Mouse (Mus musculus) thymus, adult 18-20 months (tissue): Measurements from ENCODE around the gene Apba2.

ENCODE experiments used
- DNase-seq, 2 experiments: peaks; one replicate each; pipeline ENCODE4 v3.0.0; 2022; ENCODE audit warnings: mixed read lengths in 2 of 2

The Apba2 gene

DNA sequence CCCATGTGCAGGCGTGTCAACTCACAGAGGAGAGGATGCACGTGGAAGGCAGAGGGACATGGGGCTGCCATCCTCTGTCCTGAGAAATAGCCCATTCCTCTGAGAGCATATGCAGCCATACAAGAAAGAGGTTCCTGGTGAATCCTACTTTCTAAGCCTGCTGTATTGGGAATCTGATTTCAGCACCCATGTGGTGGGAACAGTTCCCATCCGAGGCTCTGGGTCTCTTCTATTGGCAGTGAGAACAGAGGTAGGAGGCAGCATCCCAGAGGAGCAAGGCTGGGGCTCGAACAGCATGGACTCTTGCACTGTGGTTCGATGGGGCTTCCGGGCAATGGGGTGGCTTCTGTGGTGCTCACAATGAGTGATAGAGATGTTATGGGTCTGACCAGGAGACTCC is 93.8 kb downstream of the Apba2 start:
- no peak for DNase-seq

GRCm38 (mm10) chr7:64596652-64597051 is 95.1 kb downstream of the Apba2 start:
- no peak for DNase-seq

DNA sequence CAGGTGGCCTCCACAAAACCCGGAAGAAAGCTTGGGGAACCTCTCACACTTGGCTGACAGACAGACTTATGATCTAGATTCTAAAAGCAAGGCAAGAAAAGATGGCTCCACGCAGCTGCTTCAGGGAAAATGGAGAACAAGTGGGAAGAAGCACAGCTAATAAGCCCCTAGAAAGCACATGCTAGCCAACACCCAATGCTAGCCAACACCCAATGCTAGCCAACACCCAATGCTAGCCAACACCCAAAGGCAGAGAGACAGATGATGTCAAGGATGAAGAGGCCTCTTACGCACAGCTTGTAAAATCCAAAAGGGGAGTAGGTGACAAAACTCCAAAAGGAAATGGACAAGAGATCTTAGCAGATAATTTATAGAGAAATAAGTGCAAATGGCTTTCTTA is 108.4 kb downstream of the Apba2 start:
- DNase-seq = no peak

- no peak for DNase-seq
These were observed 109.4 kb downstream of the Apba2 start for GRCm38 (mm10) chr7:64610875-64611274.

DNA sequence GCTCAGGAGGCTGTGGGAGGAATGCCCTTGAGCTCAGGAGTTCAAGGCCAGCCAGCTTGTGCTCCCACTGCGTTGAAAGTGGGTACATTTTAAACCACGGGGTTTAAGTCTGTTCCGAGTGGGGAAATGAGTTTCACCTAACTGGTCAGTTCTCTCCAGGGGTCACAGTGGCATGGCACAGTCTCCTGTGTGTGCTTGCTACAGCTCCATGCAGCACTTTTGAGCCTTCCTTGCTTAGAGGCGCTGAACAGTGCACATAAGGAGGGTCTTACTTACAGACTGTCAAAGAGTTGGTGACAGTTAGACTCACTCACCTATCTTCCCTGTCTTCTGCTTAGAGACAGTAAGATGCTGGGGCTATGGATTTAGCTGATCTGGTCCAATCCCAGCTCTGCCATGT is 117.8 kb downstream of the Apba2 start:
- no peak for DNase-seq

DNA sequence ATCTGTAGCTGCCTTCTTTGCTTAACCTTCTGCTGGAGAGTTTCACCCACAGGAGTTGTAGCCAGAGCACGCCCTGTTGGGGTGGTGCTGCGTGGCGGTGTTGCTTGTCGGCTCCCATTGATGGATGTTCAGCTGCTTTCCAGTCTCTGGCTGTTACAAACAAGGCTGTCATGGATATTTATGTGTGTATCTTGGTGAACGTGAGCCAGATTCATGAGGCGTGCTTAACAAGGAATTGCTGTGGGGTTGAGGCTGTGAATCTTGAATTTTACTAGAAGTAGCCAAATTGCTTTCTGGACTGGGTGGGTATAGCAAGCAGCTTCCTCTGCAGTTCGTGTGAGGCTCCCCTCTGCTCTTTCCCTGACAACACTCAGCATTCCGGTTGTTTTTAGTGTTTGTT is 125.0 kb downstream of the Apba2 start:
- DNase-seq = no peak

GRCm38 (mm10) chr7:64627972-64628655 is 126.6 kb downstream of the Apba2 start:
- no peak for DNase-seq

DNA sequence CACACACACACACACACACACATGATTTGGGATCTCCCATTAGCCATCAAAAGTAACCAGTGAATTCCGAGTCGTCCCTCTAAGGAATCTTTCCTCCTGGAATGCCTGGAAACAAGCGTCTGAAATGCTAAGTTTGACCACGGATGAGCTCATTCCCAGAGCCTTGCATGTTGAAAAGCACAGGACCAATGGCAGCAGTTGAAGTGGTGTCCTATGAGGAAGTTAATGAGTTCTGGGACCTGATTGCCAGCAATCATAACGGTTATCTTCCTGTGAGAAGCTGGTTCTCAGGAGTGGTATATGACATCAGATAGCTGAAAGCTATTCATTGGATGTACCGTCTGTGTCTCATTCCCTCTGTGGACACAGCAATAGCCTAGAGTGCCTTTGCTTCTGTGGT is 129.2 kb downstream of the Apba2 start:
- no peak for DNase-seq

DNA sequence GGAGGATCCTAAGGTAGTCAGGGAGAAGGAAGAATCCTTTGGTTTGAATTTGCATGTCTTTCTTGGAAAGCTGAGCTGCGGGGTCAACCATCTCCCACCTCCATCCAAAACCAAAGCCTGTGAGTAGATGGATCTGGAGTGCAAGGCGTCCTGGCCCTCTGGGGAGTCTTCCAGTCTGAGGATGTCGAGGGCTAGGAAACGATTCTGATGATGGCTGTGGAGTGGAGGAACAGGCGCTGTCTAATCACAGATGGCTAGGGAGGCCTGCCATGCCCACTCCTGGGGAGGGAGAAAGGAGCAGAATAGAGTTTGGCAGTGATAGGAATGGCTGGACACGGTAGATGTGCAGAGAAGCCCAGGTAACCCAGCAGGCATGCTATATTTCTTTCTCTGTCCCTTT is 129.6 kb downstream of the Apba2 start:
- DNase-seq = no peak

GRCm38 (mm10) chr7:64631781-64632351 is 130.4 kb downstream of the Apba2 start:
- DNase-seq = no peak

GRCm38 (mm10) chr7:64633182-64633581 is 131.7 kb downstream of the Apba2 start:
- no peak for DNase-seq

DNA sequence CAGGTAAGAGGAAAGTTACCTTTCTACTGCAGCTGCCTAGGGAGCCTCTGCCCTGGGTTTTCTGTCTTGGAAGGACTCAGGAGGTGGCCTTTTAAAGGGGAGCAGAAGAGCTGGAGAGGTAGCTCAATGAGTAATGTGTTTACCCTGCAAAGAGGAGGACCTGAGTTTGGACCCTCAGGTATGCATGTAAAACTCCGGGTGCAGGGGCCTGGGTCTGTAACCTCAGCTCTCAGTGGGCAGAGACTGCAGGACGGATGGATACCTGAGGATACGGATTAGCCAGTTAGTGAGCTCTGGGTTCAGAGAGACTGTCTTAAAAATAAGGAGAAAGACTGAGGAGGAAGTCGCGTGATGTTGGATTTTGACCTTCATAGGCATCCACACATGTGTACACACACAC is 132.4 kb downstream of the Apba2 start:
- no peak for DNase-seq

- DNase-seq = no peak
These were observed 133.0 kb downstream of the Apba2 start for GRCm38 (mm10) chr7:64634482-64634881.

DNA sequence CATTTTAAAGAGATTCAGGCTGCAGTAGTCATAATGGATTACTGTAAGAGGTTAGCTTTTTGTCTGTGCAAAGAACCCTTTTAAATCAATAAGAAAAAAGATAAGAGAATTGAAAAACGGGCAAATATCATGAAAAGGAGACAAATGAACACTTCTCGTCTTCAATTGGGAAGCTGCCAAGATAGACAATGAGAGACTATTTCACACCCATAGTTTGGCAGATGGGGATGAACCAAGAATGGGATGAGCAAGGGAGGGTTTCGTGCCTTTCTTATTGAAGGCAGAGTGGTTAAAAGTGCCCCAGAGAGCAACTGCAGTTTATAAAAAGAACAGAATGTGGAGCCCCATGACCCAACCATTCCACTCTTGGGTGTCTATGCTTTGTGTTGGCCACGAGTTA is 137.4 kb downstream of the Apba2 start:
- no peak for DNase-seq

GRCm38 (mm10) chr7:64640651-64641050 is 139.1 kb downstream of the Apba2 start:
- DNase-seq = no peak

- no peak for DNase-seq
These were observed 141.4 kb downstream of the Apba2 start for GRCm38 (mm10) chr7:64642903-64643302.

DNA sequence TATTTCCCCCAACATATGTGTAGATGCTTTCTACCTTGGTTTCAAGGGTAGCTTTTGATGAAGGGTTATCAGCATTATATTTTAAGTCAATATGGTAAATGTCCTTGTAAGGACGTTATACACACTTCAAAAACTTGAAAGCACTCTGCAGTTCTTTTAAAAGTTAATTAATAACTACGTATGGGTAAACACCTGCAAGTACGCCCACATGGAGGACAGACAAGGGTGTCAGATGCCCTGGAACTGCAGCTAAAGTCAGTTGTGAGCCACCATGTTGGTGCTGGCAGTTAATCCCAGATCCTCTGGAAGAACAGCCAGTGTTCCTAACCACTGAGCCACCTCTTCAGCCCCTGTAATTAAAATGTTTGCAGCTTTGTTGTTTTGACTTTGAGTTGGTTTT is 144.0 kb downstream of the Apba2 start:
- DNase-seq = no peak

DNA sequence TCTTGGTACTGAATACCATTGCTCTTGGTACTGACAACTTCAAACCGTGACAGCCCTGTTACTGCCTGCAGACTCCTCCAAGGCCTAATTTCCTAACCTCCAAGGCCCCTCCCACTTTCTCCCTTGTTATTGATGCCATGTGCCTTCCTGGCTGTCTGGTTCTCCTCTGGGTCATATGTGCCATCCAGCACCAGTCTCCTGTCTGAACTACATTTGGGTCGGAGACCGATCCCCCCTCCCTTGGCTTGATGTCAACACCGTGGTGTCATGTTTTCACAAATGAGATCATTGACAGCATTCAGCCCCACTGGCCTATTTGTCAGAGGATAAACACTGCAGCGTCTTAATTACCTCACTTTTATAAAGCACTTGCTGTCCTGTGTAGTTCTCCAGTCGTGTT is 144.5 kb downstream of the Apba2 start:
- DNase-seq = no peak

DNA sequence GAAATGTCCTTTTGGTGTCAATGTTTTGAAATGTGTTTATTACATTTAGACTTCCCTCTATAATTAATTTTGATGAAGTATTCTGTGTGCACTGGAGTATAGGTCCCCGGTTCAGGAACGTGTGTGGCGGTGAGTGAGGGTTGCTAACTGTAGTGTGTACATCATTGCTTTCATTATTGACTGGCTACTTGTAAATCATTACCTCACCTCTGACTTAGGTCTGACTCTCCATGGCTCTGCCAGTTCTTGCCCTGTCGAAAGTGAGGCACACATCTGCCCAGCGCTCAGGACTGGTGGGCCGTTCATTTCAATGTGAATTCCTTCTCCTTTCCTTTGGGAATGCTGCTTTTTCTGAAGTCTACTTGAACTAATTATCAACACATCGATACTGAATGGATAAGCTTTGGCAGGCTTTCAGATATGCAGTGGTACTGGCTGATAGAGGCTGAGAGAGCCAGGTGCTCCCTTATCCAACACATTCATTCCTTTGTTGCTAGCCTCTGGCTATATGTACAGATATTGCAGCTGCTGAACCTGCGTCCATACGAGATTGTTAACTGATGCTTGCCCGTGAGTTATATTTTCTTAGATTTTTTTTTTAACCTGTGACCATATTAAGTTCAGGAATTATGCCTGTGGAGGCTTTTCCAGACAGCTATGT is 147.6 kb downstream of the Apba2 start:
- DNase-seq = no peak

GRCm38 (mm10) chr7:64651963-64652362 is 150.5 kb downstream of the Apba2 start:
- DNase-seq = no peak

- no peak for DNase-seq
These were observed 155.3 kb downstream of the Apba2 start for GRCm38 (mm10) chr7:64656787-64657186.

DNA sequence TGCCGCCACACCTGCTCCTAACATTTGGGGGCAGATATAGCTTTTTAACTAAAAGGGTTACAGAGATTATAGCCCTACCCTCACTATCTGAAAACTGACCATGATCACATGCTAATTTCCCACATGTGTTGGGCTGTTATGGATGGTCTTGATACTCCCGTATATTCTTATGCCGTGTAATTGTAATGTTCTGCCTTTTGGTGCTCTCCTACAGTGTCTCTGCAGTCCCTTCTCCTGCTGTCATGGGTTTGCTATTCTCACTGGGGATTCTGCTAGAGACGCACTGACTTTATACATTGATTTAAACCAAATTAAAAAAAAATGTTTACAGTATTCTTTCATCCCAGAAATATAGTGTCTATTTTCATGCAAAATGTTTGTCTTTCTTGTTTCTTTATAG is 157.4 kb downstream of the Apba2 start:
- no peak for DNase-seq

- no peak for DNase-seq
These were observed 157.8 kb downstream of the Apba2 start for GRCm38 (mm10) chr7:64659328-64659727.

DNA sequence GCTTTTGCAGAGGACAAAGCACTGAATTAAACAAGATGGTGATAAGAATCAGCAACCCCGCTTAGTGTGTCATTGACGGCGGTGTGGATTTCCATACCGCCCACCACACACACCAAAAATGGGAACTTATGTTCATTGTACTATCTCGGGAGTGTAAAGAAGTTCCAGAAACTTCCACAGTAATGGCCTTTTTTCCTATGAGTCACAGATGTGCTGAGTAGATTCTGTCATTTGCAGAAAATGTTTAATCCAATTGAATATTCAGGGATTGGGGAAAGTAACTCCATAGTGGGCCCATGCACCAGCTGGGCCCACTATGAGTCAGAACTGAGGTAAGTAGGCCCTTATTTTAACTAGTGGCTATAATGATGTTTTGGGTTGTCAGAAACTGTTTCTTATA is 161.0 kb downstream of the Apba2 start:
- no peak for DNase-seq

- no peak for DNase-seq
These were observed 162.1 kb downstream of the Apba2 start for GRCm38 (mm10) chr7:64663600-64663999.
